17 mouse cellular contexts compared by ENCODE assay signal in the genomic region with DNA sequence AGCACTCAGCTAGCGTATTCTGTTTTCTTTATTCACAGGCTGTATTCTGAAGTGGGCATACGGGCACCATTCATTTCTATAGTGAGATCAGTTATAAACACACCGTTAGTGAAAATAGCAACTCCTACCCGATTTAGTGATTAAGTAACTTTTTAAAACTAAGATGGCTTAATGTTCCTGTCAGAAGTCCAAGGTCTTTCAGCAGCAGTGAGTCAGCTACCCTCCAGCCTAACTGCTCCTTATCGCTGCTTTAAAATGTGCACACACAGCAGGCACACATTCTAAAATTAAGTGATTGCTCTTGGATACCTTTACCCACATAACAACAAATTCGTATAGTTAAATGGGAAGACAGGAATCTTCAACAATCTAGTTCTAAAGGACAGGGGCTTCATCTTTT. TPM values are rescaled to one million over a fixed set of nuclear protein-coding genes. Genes with fewer than 3 reads are reported as not detected.
DNase-seq lines count a peak whose midpoint lies in the region; ATAC-seq and TF ChIP-seq lines count a peak whose summit lies in the region.
"Had no signal": no experiment of that assay in that cellular context is flagged by ENCODE, and none has a peak within 500 bp of the region (broad histone marks: within the 10 kb centered on the region; RNA-seq: fewer than 3 reads in every experiment).

No protein-coding gene starts in this region.

- no peak overlapping the region for H3K4me2 ChIP-seq in forebrain, embryonic 13.5 days
- no peak overlapping the region for H3K4me2 ChIP-seq in kidney, postnatal 0 days (ENCODE audit: low read length)
- H3K4me2 ChIP-seq in kidney, embryonic 16.5 days (replicated peaks; ENCODE audit: low read depth, low read length): no peak overlapping the region
- H3K4me2 ChIP-seq: embryonic facial prominence, embryonic 12.5 days; lung, embryonic 14.5 days; midbrain, embryonic 12.5 days; neural tube, embryonic 12.5 days had no signal

- intact Hi-C loops in left cerebral cortex, postnatal 4 days (cut with DNase I): no loop called here

- WGBS in forebrain, embryonic 10.5 days: 76% methylated on average over 6 of the region's 6 CpGs
- 44% methylated on average over 6 of the region's 6 CpGs for WGBS in forebrain, embryonic 13.5 days
- WGBS in kidney, postnatal 0 days: 64% methylated on average over 6 of the region's 6 CpGs
- WGBS in kidney, embryonic 16.5 days: 69% methylated on average over 6 of the region's 6 CpGs

- no peak for ATAC-seq in forebrain, embryonic 13.5 days
- no peak; the same call in 1 of the 2 replicates for ATAC-seq in kidney, postnatal 0 days (replicated peaks; ENCODE audit: low FRiP score, low read depth)
- ATAC-seq in kidney, embryonic 16.5 days (ENCODE audit: low FRiP score, low TSS enrichment): no peak
- ATAC-seq in megakaryocyte, adult 5-6 weeks (ENCODE audit: poor library complexity, severe bottlenecking): peak; percentile 20; the same call in 1 of the 2 replicates
- ATAC-seq: inflammation-experienced regulatory T-cells, adult 6 months had no signal

- no peaks in the 10 kb centered on the region for H3K36me3 ChIP-seq in forebrain, embryonic 10.5 days (replicated peaks)
- H3K36me3 ChIP-seq in forebrain, embryonic 13.5 days (ENCODE audit: poor library complexity, severe bottlenecking): no peaks in the 10 kb centered on the region
- no peaks in the 10 kb centered on the region for H3K36me3 ChIP-seq in kidney, postnatal 0 days (ENCODE audit: insufficient read depth, low read length)
- H3K36me3 ChIP-seq in kidney, embryonic 16.5 days (ENCODE audit: insufficient read depth, low read length): no peaks in the 10 kb centered on the region
- H3K36me3 ChIP-seq: embryonic facial prominence, embryonic 12.5 days; hindbrain, embryonic 10.5 days; midbrain, embryonic 12.5 days; neural tube, embryonic 12.5 days had no signal

- H3K27ac ChIP-seq in forebrain, embryonic 10.5 days: 0 out of 2 replicates have a peak overlapping the region, but pooled peaks have one; percentile 37
- H3K27ac ChIP-seq in forebrain, embryonic 13.5 days: no peak overlapping the region
- no peak overlapping the region for H3K27ac ChIP-seq in kidney, postnatal 0 days
- no peak overlapping the region; the same call in 1 of the 2 replicates for H3K27ac ChIP-seq in kidney, embryonic 16.5 days (ENCODE audit: low read length)
- H3K27ac ChIP-seq: embryonic facial prominence, embryonic 12.5 days; heart, adult 2 months; hindbrain, embryonic 10.5 days; midbrain, embryonic 12.5 days; neural tube, embryonic 12.5 days had no signal

- H3K9me3 ChIP-seq in forebrain, embryonic 10.5 days: no peaks in the 10 kb centered on the region
- no peaks in the 10 kb centered on the region for H3K9me3 ChIP-seq in forebrain, embryonic 13.5 days (replicated peaks)
- no peaks in the 10 kb centered on the region for H3K9me3 ChIP-seq in kidney, postnatal 0 days (replicated peaks; ENCODE audit: low read length)
- no peaks in the 10 kb centered on the region for H3K9me3 ChIP-seq in kidney, embryonic 16.5 days (ENCODE audit: low read length)
- H3K9me3 ChIP-seq: embryonic facial prominence, embryonic 12.5 days; hindbrain, embryonic 10.5 days; midbrain, embryonic 12.5 days; neural tube, embryonic 12.5 days had no signal

- no peak for DNase-seq in forebrain, embryonic 10.5 days (ENCODE audit: extremely low spot score, low spot score)
- peak; percentile 22 for DNase-seq in kidney, postnatal 0 days (ENCODE audit: low spot score)
- DNase-seq in NIH3T3 (ENCODE audit: low read depth): peak; percentile 77
- DNase-seq in left cerebral cortex, postnatal 4 days: no peak
- DNase-seq: cerebellum, postnatal 14 days; heart, adult 2 months; liver; lung, embryonic 14.5 days had no signal

- no peak overlapping the region for H3K4me3 ChIP-seq in forebrain, embryonic 10.5 days
- H3K4me3 ChIP-seq in forebrain, embryonic 13.5 days: no peak overlapping the region
- no peak overlapping the region for H3K4me3 ChIP-seq in kidney, postnatal 0 days (replicated peaks; ENCODE audit: low read depth, low read length)
- no peak overlapping the region for H3K4me3 ChIP-seq in kidney, embryonic 16.5 days (ENCODE audit: low read length)
- H3K4me3 ChIP-seq: embryonic facial prominence, embryonic 12.5 days; heart, adult 2 months; hindbrain, embryonic 10.5 days; midbrain, embryonic 12.5 days; neural tube, embryonic 12.5 days had no signal

- H3K9ac ChIP-seq in forebrain, embryonic 13.5 days: no peak overlapping the region
- H3K9ac ChIP-seq in kidney, postnatal 0 days (ENCODE audit: low read depth, low read length): no peak overlapping the region
- no peak overlapping the region for H3K9ac ChIP-seq in kidney, embryonic 16.5 days (replicated peaks; ENCODE audit: low read length)
- H3K9ac ChIP-seq: embryonic facial prominence, embryonic 12.5 days; lung, embryonic 14.5 days; midbrain, embryonic 12.5 days; neural tube, embryonic 12.5 days had no signal

- H3K27me3 ChIP-seq in forebrain, embryonic 10.5 days (ENCODE audit: poor library complexity, severe bottlenecking): no peaks in the 10 kb centered on the region
- H3K27me3 ChIP-seq in forebrain, embryonic 13.5 days: no peaks in the 10 kb centered on the region
- H3K27me3 ChIP-seq in kidney, postnatal 0 days (ENCODE audit: insufficient read depth, low read length): no peaks in the 10 kb centered on the region
- no peaks in the 10 kb centered on the region for H3K27me3 ChIP-seq in kidney, embryonic 16.5 days (ENCODE audit: insufficient read depth, low read length)
- H3K27me3 ChIP-seq: embryonic facial prominence, embryonic 12.5 days; midbrain, embryonic 12.5 days; neural tube, embryonic 12.5 days had no signal

- H3K4me1 ChIP-seq in forebrain, embryonic 10.5 days: peaks cover 55% of the 10 kb centered on the region
- peaks cover 16% of the 10 kb centered on the region for H3K4me1 ChIP-seq in forebrain, embryonic 13.5 days
- no peaks in the 10 kb centered on the region for H3K4me1 ChIP-seq in kidney, postnatal 0 days (replicated peaks; ENCODE audit: insufficient read depth, low read length)
- peaks cover 12% of the 10 kb centered on the region for H3K4me1 ChIP-seq in kidney, embryonic 16.5 days (ENCODE audit: insufficient read depth, low read length)
- H3K4me1 ChIP-seq: embryonic facial prominence, embryonic 12.5 days had no signal

- no peak for TF ChIP-seq CTCF in kidney, postnatal 0 days (IDR thresholded peaks at IDR 0.05; ENCODE audit: low read depth)

RNA-seq across cellular contexts. Expression of a gene that starts 39.2 kb away (rescaled TPM):
- 13.1 and 13.8 TPM in 2 replicates for polyA plus RNA-seq in forebrain, embryonic 10.5 days (2016; fragmentation: Nextera tagmentation; extraction: Ambion mirVana)
- 39.1 and 49.8 TPM in 2 replicates for polyA plus RNA-seq in forebrain, embryonic 13.5 days (2015; fragmentation: Nextera tagmentation; extraction: Ambion mirVana)
- polyA plus RNA-seq in kidney, postnatal 0 days (2015; fragmentation: Nextera tagmentation; extraction: Ambion mirVana): 63.1 and 67.6 TPM in 2 replicates
- polyA plus RNA-seq in kidney, embryonic 16.5 days (2015; fragmentation: Nextera tagmentation; extraction: Ambion mirVana): 23.7 and 27.1 TPM in 2 replicates
- total RNA-seq in megakaryocyte, adult 5-6 weeks (2015): 6.6 and 6.8 TPM in 2 replicates
- 15.4 and 24.4 TPM in 2 replicates for total RNA-seq in megakaryocyte, adult 5-6 weeks (2017)
- 100 to 1,000 TPM; 108 to 114 TPM for total RNA-seq in left cerebral cortex, postnatal 4 days (2021)
- total RNA-seq: MEL had no signal

Comparison
In these comparisons a context has a peak if more than half of its experiments do, and no peak if none do; other contexts are left out.
1. DNase-seq: peak in kidney, postnatal 0 days (single experiment) and NIH3T3 (single experiment); none in forebrain, embryonic 10.5 days (single experiment) and left cerebral cortex, postnatal 4 days (single experiment).